Mouse (Mus musculus) ZHBTc4 (cell line): Measurements from ENCODE around the gene Hmox2.

Experiments
- DNase-seq: peaks from one replicate; pipeline ENCODE4 v3.0.0-alpha.2; 2011; ENCODE audit warnings: low read depth, low spot score

Hmox2 gene

DNA sequence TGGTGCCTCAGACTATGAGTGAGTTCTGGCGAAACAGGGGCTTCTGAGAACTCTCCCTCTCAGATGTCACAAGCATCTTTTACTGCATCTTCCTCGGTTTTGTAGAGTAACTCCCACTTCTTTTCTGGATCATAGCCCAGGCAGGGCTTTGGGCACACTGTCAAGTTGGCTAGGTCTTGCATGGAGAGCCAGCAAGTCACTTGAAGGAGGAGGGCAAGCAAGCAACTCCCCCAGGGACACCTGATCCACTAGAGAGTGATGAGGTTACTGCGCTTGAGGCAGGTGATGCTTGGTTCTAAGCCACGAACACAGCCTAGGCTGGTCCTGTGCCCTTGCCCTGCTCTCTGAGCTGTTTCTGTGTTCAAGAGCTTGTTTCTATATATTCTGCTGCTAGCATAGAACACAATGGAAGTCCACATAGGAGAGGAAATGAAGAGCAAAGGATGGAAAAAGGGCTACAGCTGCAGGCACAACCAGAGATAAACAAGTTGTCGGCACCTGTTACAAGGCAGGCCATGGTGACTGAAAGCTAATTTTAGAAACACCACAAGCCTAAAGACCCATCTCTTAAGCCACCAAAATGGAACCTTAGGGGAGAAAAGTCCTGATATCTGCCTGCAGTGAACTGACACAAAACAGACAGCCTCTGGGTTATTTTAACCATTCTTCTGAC lies 55.5 kb downstream of the Hmox2 start:
- no peak for DNase-seq

DNA sequence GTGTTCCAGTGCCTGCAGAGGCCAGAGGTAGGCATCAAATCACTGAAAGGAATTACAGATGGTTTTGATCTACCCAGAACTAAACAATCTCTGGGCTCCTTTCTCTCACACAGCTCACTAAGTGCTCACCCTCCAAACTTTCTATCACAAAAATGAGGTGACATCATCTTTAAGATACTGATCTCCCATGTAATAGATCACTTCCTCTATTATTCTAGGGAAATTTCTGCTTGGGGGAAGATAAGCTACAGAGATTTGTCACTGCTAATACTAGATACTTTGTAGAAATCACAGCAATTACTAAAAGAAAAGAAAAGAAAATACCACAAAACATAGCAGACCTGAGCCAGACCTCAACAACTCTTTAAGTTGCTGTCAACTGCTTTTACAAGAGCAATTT lies 56.4 kb downstream of the Hmox2 start:
- no peak for DNase-seq

DNA sequence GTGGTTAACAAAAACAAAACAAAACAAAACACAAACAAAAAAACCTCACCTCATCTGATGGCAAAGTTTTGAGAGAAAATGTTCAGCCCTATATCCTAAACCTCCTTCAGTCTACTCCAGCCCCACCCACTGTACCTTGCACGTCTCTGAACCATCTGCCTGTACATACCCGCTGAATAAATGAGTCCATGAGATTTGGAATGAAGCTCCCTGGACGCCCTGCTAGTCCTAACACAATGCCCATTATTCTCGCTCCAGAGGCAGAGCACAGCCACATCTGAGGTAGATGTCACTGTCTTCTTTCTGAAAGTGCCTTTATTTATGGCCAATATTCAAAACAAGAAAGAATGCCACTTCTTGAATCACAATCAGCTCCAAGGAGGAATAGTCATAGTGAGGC lies 59.5 kb downstream of the Hmox2 start:
- no peak for DNase-seq

DNA sequence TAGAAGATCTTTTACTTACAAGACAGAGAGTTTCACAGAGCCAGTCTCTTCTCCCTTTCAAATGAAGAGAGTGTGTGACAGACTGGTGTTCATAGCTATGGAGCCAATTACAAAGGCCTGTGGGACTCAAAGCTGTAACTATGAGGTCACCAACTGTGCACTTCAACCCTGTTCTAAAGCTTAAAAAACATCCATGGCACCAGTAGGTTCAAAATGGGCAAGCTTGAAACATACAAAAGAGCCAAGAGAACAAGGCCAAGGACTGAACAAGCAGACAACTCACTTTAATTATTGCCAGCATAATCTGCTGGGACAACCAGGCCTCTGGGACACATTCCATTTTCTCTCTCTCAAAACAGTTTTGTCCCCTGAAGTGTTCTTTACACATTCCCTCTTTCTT lies 62.0 kb downstream of the Hmox2 start:
- DNase-seq: no peak

DNA sequence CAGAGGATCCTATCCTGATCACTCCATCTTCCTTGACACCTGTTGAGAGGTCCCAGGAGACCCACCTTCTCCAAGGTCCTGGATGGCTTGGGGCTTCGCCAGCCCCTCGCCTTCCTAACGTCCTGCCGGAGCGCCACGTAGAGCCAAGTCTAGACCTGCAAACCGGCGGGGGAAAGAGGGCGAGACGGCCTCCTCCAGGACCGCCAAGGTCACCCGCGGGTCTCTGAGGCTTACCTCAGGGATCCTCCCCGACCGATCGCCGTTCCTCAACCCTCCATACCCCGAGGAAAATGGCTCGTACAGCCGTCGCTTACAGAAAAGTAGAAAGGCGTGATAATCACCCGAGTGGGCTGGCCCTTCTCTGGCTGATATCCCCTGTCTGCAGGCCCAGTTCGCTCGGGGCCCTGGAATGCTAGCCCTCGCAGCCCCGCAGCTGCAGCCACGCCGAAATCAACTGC lies 63.2 kb downstream of the Hmox2 start:
- DNase-seq: peak; percentile 61

DNA sequence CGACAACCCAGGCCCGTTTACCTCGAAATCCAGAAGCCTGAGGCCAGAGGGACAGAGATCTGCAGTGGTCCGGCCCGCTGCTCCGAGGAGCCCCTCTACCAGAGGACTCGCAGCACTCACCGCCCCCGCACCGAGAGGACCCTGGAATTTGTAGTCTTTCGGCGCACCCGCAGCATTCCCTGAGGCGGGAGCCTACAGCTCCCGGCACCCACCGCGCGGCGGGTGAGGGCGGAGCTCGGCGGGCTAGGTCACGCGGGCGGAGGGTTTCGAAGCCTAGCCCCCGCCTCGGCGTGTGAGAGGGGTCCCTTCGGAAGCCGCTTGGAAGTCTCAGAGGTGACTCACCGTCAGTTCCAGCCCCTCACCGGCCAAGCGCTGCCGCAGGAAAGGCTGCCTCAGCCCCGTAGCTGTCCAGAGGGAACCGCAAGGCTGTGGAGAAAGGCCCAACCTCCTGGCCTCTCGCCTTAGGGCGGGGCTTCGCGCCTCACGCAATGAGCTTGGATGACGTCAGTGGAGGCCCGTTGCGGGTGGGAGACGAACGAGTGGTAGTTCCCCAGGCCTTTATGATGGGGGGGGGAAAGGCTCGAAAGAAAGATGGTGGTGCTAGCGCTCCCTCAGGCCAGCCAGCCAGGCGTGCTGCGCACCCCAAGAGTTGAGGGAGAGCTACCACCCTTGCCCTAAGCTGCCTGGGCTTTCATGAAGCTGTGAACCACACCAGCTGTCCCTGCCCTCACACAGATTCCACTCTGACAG lies 63.8 kb downstream of the Hmox2 start, which contains the start of gene Cdip1:
Gene Cdip1 (minus strand): TSS at position 483 of the 750 bp plus-strand sequence.
- peak; percentile 96 for DNase-seq

DNA sequence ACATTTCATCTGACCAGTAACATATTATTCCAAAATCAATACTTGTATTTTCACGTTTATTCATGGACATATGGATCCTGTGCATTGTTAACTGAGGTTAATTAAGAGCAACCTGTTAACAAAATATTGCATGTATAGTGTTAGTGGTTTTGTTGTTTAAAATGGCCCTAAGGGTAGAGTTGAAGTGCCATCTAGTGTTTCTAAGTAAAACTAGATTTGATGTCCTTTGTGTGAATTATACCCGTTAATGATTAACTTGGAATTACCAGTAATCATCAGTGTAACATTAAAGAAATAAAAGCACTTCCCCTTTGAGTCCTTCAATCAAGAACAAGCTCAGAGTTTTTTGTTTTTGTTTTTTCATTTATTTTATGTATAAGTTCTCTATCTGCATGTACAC lies 65.2 kb downstream of the Hmox2 start:
- no peak for DNase-seq

DNA sequence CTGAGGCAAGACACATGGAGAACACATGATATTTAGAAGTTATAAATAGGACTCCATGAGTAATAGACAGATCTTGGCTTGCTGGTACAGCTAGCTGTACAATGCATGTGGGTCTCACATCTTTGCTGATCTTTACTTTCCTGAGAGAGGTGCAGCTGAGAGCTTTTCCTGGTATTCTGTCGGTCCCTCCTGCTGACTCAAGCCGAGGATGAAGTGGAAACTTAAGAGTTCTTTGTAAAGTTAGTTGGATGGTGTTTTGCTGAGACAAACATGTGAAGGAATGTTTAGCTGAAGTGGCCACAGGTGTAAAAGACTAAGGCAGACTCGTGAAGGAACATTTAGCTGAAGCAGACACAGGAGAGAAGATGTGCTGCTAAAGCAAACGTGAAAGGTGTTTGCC lies 70.5 kb downstream of the Hmox2 start:
- DNase-seq: no peak
